Mouse (Mus musculus) retina, adult 2 months (tissue): ENCODE data around the gene 1700008P02Rik.
"Not testable (repeated sequence)": the region's sequence is repeated elsewhere in the genome, so short reads cannot be mapped to it uniquely, and the experiment has no call there.

Source experiments
- DNase-seq: peaks from one replicate; pipeline ENCODE4 v3.0.0-alpha.2; 2012; ENCODE audit warnings: low read depth, low spot score

The 1700008P02Rik gene

GRCm38 (mm10) chr3:6620343-6620742 is at the start of gene 1700008P02Rik:
Gene 1700008P02Rik (minus strand): TSS chr3:6620443.
- no peak for DNase-seq

GRCm38 (mm10) chr3:6649411-6649810 is 29.2 kb upstream of the 1700008P02Rik start:
- no peak for DNase-seq

DNA sequence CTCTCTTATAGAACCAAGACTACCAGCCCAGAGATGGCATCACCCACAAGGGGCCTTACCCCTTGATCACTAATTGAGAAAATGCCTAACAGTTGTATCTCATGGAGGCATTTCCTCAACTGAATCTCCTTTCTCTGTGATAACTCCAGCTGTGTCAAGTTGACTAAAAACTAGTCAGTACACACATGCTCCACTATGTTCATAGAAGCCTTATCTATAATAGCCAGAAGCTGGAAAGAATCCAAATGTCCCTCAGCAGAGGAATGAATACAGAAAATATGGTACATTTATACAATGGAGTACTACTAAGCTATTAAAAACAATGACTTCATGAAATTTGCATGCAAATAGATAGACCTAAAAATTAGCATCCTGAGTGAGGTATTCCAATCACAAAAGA is 17.9 kb upstream of the 1700008P02Rik start:
- DNase-seq = not testable (repeated sequence)

GRCm38 (mm10) chr3:6634256-6634655 is 14.0 kb upstream of the 1700008P02Rik start:
- no peak for DNase-seq

DNA sequence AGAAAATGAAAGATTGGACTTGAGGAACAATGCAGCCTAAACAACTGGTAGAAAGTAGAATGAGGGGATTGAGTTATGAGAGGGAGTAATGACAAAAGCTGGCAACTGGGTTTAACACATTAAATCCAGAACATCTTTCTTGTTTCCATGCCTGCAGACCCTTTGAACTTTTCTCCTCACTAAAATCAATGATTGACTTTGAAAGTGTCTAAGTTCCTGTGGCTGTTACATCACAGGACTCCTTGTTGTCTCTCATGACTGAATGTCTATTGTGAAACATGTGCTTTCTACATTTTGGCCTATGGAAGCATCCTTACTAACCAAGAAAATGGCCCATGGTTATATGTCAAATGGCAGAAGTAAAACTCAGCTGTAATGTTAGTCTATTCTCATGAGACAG is 2.4 kb downstream of the 1700008P02Rik start:
- DNase-seq = no peak
